Mouse (Mus musculus) yolk sac, embryonic 10.5 days (tissue): ENCODE data around the gene Tmem178b.

Experiments
- DNase-seq: peaks from one replicate; pipeline ENCODE4 v3.0.0-alpha.2; 2017; ENCODE audit warnings: low spot score

Gene Tmem178b

GRCm38 (mm10) chr6:39919011-39919709 lies 46.1 kb downstream of the Tmem178b start:
- DNase-seq: no peak

GRCm38 (mm10) chr6:39926442-39926841 lies 53.4 kb downstream of the Tmem178b start:
- DNase-seq: no peak

GRCm38 (mm10) chr6:39936590-39936989 lies 63.5 kb downstream of the Tmem178b start:
- no peak for DNase-seq

GRCm38 (mm10) chr6:39940920-39941319 lies 67.8 kb downstream of the Tmem178b start:
- no peak for DNase-seq

- DNase-seq: no peak
Observed at GRCm38 (mm10) chr6:39944854-39945253, 71.8 kb downstream of the Tmem178b start.

GRCm38 (mm10) chr6:39945670-39946440 lies 72.8 kb downstream of the Tmem178b start:
- DNase-seq: no peak

- DNase-seq: no peak
Observed at GRCm38 (mm10) chr6:39946601-39947000, 73.5 kb downstream of the Tmem178b start.

- no peak for DNase-seq
Observed at GRCm38 (mm10) chr6:39953951-39954350, 80.9 kb downstream of the Tmem178b start.

GRCm38 (mm10) chr6:39955211-39955610 lies 82.1 kb downstream of the Tmem178b start:
- DNase-seq: no peak

GRCm38 (mm10) chr6:39964606-39965005 lies 91.5 kb downstream of the Tmem178b start:
- no peak for DNase-seq

- DNase-seq: no peak
Observed at GRCm38 (mm10) chr6:39970281-39970680, 97.2 kb downstream of the Tmem178b start.

GRCm38 (mm10) chr6:39978942-39979341 lies 105.9 kb downstream of the Tmem178b start:
- no peak for DNase-seq

- no peak for DNase-seq
Observed at GRCm38 (mm10) chr6:39990772-39991171, 117.7 kb downstream of the Tmem178b start.

GRCm38 (mm10) chr6:39991922-39992321 lies 118.9 kb downstream of the Tmem178b start:
- DNase-seq: no peak

GRCm38 (mm10) chr6:40006006-40006765 lies 133.1 kb downstream of the Tmem178b start:
- no peak for DNase-seq

- no peak for DNase-seq
Observed at GRCm38 (mm10) chr6:40008166-40008907, 135.3 kb downstream of the Tmem178b start.

- DNase-seq: no peak
Observed at GRCm38 (mm10) chr6:40009718-40010117, 136.6 kb downstream of the Tmem178b start.

GRCm38 (mm10) chr6:40011066-40011465 lies 138.0 kb downstream of the Tmem178b start:
- no peak for DNase-seq

GRCm38 (mm10) chr6:40011609-40012008 lies 138.5 kb downstream of the Tmem178b start:
- DNase-seq: no peak

GRCm38 (mm10) chr6:40013407-40013806 lies 140.3 kb downstream of the Tmem178b start:
- no peak for DNase-seq

- no peak for DNase-seq
Observed at GRCm38 (mm10) chr6:40015185-40015584, 142.1 kb downstream of the Tmem178b start.
